Mouse (Mus musculus) liver, embryonic 11.5 days (tissue): ENCODE results near the gene Olfr987. TPM values are rescaled to one million over a fixed set of nuclear protein-coding genes. Genes with fewer than 3 reads are reported as not detected.

Source experiments
- polyA plus RNA-seq: library from polyadenylated mRNA; unstranded; fragments of >200 nt; fragmentation: Nextera tagmentation; extraction: Ambion mirVana; gene quantifications from 2 replicates; pipeline ENCODE4 v1.2.1, GENCODE M21; 2014

Gene Olfr987
- polyA plus RNA-seq, 1 experiment from 2014 or later = not detected

Other genes starting within 250 kb of the Olfr987 start
- gene Aplnr, start 203.1 kb downstream of the Olfr987 start, polyA plus RNA-seq = 12.7 and 14.4 TPM in 2 replicates
- gene Lrrc55, start 142.1 kb downstream of the Olfr987 start, polyA plus RNA-seq = 0.32 and 0.51 TPM in 2 replicates
- not detected in 2 replicates for gene Olfr988, start 23.9 kb upstream of the Olfr987 start, polyA plus RNA-seq
- not detected in 2 replicates for gene Olfr992, start 70.2 kb upstream of the Olfr987 start, polyA plus RNA-seq
- gene Olfr993, start 75.6 kb upstream of the Olfr987 start, polyA plus RNA-seq = not detected in 2 replicates
- not detected in 2 replicates for gene Olfr994, start 97.1 kb upstream of the Olfr987 start, polyA plus RNA-seq
- not detected in 2 replicates for gene Olfr995, start 104.3 kb upstream of the Olfr987 start, polyA plus RNA-seq
- not detected in 2 replicates for gene 4833423E24Rik, start 179.7 kb upstream of the Olfr987 start, polyA plus RNA-seq
- not detected in 2 replicates for gene Olfr996, start 239.9 kb upstream of the Olfr987 start, polyA plus RNA-seq
- gene Olfr998, start 249.6 kb upstream of the Olfr987 start, polyA plus RNA-seq = not detected in 2 replicates